Mouse (Mus musculus) ES-Bruce4 (cell line): Measurements from ENCODE around the gene Gm10160. TPM values are rescaled to one million over a fixed set of nuclear protein-coding genes. Genes with fewer than 3 reads are reported as not detected.

Source experiments
- H3K27ac ChIP-seq: 2 replicates; pipeline ENCODE4 v1.5.1; 2012; ENCODE audit warnings: low read length, inconsistent platforms; ENCODE audit not compliant: insufficient read depth
- H3K27me3 ChIP-seq: 2 replicates; pipeline ENCODE4 v1.6.1; 2012; ENCODE audit warnings: mild to moderate bottlenecking, low read length, inconsistent platforms; ENCODE audit not compliant: control insufficient read depth, poor library complexity, insufficient read depth, severe bottlenecking
- H3K36me3 ChIP-seq: 2 replicates; pipeline ENCODE4 v1.6.1; 2012; ENCODE audit warnings: inconsistent platforms, mild to moderate bottlenecking, low read length, moderate library complexity; ENCODE audit not compliant: control insufficient read depth, poor library complexity, insufficient read depth, severe bottlenecking
- H3K4me1 ChIP-seq: one replicate; pipeline ENCODE4 v1.8.1; 2011; ENCODE audit warnings: low read length; ENCODE audit not compliant: control insufficient read depth, insufficient read depth
- H3K4me3 ChIP-seq: 2 replicates; pipeline ENCODE4 v1.5.1; 2011; ENCODE audit warnings: low read depth, mild to moderate bottlenecking, low read length
- H3K9ac ChIP-seq: 2 replicates; pipeline ENCODE4 v1.6.1; 2012; ENCODE audit warnings: low read depth, mild to moderate bottlenecking, inconsistent platforms; ENCODE audit not compliant: poor library complexity, severe bottlenecking
- H3K9me3 ChIP-seq: replicated peaks from 2 replicates; pipeline ENCODE4 v1.6.1; 2012; ENCODE audit warnings: mild to moderate bottlenecking, low read length, inconsistent platforms; ENCODE audit not compliant: control insufficient read depth, poor library complexity, insufficient read depth, severe bottlenecking
- CTCF ChIP-seq: IDR thresholded peaks from one replicate; pipeline ENCODE4 v1.8.1; 2011; ENCODE audit warnings: low read depth, low read length
- EP300 ChIP-seq: IDR thresholded peaks from 2 replicates; pipeline ENCODE4 v1.6.1; 2011; ENCODE audit warnings: low read depth, low read length; ENCODE audit not compliant: insufficient read depth
- POLR2A ChIP-seq: IDR thresholded peaks from one replicate; pipeline ENCODE4 v1.8.1; 2011; ENCODE audit warnings: low read length; ENCODE audit not compliant: insufficient read depth
- polyA plus RNA-seq: library from polyadenylated mRNA; stranded (reverse); fragments of >200 nt; gene quantifications from 2 replicates; pipeline ENCODE4 v1.2.4, GENCODE M21; 2011; ENCODE audit warnings: low read depth; ENCODE audit not compliant: missing spikeins, insufficient read depth, insufficient read length

The Gm10160 gene
- polyA plus RNA-seq, 1 experiment = not detected

DNA sequence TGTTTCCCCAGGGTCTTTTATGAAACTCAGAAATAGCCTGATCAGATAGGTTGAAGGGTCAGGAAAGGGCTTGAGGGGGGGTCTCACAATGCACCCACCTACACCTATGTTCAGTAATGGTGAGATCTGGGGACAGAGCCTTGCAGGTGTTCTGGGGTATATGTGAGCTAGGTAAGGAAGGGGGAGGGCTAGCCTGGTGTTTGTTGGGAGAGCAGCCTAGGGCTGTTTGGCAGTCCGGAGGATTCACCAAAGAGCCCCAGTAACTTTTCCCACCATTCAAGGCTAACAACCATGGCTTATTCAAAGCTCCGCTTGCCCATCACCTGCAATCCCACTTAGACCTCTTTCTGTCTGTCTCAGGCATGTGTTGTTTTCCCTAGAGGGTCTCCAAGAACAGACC, 5.9 kb upstream of the Gm10160 start:
- Histone ChIP-seq H3K27me3 (peaks cover 7% of the 10 kb centered on the region), H3K27ac (no peak overlapping the region), H3K4me1 (no peaks in the 10 kb centered on the region), H3K9me3 (no peaks in the 10 kb centered on the region), H3K36me3 (no peaks in the 10 kb centered on the region), H3K4me3 (no peak overlapping the region), H3K9ac (no peak overlapping the region)
- TF ChIP-seq CTCF (no peak), POLR2A (no peak), EP300 (no peak)

- Histone ChIP-seq H3K9me3 (no peaks in the 10 kb centered on the region), H3K27ac (no peak overlapping the region), H3K4me1 (no peaks in the 10 kb centered on the region), H3K4me3 (no peak overlapping the region), H3K27me3 (peaks cover 7% of the 10 kb centered on the region), H3K36me3 (no peaks in the 10 kb centered on the region), H3K9ac (no peak overlapping the region)
- TF ChIP-seq POLR2A = no peak
Measured at GRCm38 (mm10) chr7:81860996-81861395, 5.4 kb upstream of the Gm10160 start.

DNA sequence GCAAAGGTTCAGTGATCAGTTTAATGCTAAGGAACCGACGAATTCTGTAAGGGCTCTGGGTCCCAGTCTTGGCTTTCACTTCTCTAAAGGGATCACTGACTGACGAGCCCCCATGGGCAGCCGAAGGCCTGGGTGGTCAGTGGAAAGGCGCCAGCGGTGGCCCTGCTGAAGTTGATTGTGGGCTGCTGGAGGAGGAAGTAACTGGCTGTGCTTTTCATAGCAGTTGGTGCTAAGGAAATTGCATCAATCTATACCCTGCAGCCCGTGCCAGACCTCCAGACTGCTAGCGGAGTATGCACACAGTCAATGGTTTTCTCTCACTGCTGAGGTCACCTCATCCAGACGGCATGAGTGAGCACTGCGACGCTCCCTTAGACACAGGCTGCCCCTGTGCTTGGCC, 4.5 kb upstream of the Gm10160 start:
- Histone ChIP-seq H3K27ac (no peak overlapping the region), H3K9me3 (no peaks in the 10 kb centered on the region), H3K36me3 (no peaks in the 10 kb centered on the region), H3K9ac (no peak overlapping the region), H3K4me3 (no peak overlapping the region), H3K4me1 (no peaks in the 10 kb centered on the region), H3K27me3 (peaks cover 7% of the 10 kb centered on the region)
- TF ChIP-seq CTCF = no peak
- no peak for TF ChIP-seq EP300
- no peak for TF ChIP-seq POLR2A

- H3K4me1 ChIP-seq = no peaks in the 10 kb centered on the region
- H3K27me3 ChIP-seq = peaks cover 7% of the 10 kb centered on the region
- H3K9me3 ChIP-seq = no peaks in the 10 kb centered on the region
- H3K27ac ChIP-seq = no peak within 1 kb of the TSS
- TF ChIP-seq POLR2A = no peak
- TF ChIP-seq CTCF = no peak
- TF ChIP-seq EP300 = no peak
- peak within 1 kb of the TSS; percentile 55 for H3K4me3 ChIP-seq
- peak within 1 kb of the TSS; percentile 88 for H3K9ac ChIP-seq
- H3K36me3 ChIP-seq = no peaks in the 10 kb centered on the region
Measured at GRCm38 (mm10) chr7:81858968-81859721, 3.6 kb upstream of the Gm10160 start, which contains the start of gene Tm6sf1. Gene Tm6sf1, plus strand, starts transcription at chr7:81859001.

DNA sequence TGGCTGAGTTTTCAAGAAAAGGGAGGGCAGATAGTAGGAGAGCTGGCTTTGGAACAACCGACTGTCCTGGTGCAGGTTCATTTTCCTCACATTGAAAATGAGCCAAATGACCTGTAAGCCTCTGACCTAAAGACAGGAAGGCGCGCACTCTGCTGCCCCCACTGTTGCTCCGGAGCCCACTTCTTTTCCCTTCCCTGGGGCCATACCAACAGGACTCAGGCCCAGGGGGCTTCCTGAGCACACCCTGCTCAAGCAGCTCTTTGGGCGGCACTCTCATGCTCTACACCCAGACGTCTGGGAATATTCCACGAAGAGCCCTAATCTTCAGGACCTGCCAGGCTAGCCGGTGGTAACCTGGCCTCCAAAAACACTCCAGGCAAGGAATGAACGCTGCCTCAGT, 2.6 kb upstream of the Gm10160 start:
- Histone ChIP-seq H3K9ac (peak overlapping the region; percentile 88; the same call in 1 of the 2 replicates), H3K27ac (no peak overlapping the region), H3K4me1 (no peaks in the 10 kb centered on the region), H3K36me3 (no peaks in the 10 kb centered on the region), H3K27me3 (peaks cover 7% of the 10 kb centered on the region), H3K4me3 (peak overlapping the region; percentile 55; the same call in 1 of the 2 replicates), H3K9me3 (no peaks in the 10 kb centered on the region)
- no peak for TF ChIP-seq POLR2A
- TF ChIP-seq EP300 = no peak
- no peak for TF ChIP-seq CTCF

- H3K36me3 ChIP-seq = no peaks in the 10 kb centered on the region
- peaks cover 7% of the 10 kb centered on the region for H3K27me3 ChIP-seq
- TF ChIP-seq POLR2A (no peak), CTCF (no peak)
- no peaks in the 10 kb centered on the region for H3K4me1 ChIP-seq
- H3K27ac ChIP-seq = no peak overlapping the region
- no peaks in the 10 kb centered on the region for H3K9me3 ChIP-seq
- no peak overlapping the region for H3K9ac ChIP-seq
- no peak overlapping the region for H3K4me3 ChIP-seq
Measured at GRCm38 (mm10) chr7:81856221-81856620, 627 bp upstream of the Gm10160 start.
